Mouse (Mus musculus) MN1 (cell line): ENCODE data around the gene Cyren.
A peak's percentile ranks its signal among the peaks of the same experiment; 100 is the strongest.

Experiments used
- DNase-seq: peaks from one replicate; pipeline ENCODE4 v3.0.0-alpha.2; 2016; ENCODE audit warnings: low spot score

Cyren gene

DNA sequence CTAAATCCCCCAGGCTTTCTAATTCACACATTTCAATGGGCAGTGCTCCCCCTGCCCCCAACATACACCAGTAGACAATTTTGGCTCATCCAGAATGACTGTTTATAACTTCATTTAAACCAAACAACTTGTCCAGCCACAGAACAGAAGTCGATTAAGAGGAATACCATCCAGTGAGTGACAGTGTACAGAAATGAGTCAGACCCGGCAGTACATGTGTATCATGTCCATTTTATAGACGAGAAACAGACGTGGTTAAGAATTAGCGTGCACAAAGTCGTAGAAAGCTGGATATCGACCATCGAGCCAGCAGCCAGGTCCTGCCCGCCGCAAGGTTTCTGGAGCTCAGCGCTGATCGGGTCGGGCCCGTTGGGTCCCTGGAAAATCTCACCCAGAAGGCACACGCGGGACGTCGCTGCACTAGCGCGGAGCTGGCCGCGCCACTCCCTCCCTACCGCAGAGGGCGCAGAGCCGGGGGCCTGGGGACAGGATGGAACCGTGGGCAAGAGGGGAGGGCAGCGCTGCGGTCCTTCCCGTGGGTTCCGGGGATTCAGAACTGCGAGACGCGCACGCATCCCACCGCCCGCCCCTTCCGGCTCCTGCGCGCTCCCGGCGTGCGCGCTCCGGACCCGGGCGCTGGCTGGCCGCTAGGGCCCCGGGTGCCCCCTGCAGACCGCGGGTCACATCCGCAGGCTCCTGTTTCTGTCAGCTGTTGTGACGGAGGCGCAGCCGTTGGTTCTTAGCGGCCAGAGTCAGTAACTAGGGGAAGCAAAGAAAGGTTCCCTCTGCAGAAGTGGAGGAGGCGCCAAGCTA is at the start of gene Cyren:
TSS of gene Cyren (minus strand) at position 552 of the 813 bp plus-strand sequence.
- DNase-seq: peak; percentile 94

DNA sequence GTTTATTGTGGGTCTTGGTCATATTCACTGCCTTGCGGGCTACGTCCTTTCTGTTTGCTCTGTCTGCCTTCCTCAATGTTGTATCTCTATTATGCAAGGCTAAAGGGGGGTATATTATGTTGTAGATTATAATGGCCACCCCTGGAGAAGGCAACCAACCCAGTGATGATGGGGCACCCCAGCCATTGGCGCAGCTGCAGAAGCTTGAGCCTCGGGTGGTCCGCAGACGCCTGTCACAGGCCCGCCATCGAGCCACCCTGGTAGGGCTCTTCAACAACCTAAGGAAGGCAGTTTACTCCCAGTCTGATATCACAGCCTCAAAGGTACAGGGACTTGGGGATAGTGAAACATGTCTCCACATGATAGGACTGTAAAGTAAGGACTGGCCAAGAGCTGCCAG is 49.7 kb upstream of the Cyren start:
- DNase-seq: no peak

- DNase-seq: peak; percentile 64
Measured at GRCm38 (mm10) chr6:34927156-34927555, 49.3 kb upstream of the Cyren start.

GRCm38 (mm10) chr6:34921941-34922340 is 44.1 kb upstream of the Cyren start:
- DNase-seq: peak; percentile 66

- no peak for DNase-seq
Measured at GRCm38 (mm10) chr6:34920631-34921030, 42.8 kb upstream of the Cyren start.

GRCm38 (mm10) chr6:34919956-34920355 is 42.1 kb upstream of the Cyren start, which contains the start of gene Stra8:
Stra8 (plus strand) TSS chr6:34920163.
- DNase-seq: no peak

DNA sequence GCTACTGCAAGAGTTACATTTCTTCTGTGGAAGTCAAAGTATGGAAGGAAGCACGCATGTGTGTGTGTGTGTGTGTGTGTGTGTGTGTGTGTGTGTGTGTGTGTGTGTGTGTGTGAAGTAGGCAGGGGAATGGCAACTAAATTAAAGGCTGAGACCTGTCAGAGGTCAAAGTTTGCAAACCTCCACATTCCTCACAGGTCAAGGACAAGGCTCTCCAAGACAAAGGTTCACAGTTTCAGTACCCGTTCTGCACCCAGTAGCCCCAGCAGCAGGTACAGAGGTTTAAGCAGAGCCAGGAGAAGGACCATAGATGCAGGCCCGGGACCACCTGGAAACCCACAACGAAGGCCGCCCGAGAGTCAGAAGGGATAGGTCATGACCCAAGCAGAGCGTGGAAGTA is 41.3 kb upstream of the Cyren start:
- DNase-seq: no peak

DNA sequence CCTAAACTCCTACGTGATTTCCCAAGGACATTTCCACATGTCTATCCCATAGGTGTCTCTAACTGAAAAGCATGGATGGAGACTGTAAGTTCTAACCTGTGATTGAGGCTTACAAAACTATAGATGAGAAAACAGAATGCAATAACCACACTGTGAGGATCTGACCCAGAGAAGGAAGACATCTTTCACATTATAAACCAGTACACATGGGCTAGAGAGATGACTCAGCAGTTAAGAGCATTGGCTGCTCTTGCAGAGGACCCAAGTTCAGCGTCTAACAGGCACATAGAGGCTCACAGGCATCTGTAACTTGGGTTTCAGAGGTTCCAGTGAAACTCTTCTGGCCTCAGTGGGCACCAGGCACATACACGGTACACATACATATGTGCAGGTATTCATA is 36.6 kb upstream of the Cyren start:
- DNase-seq: no peak

DNA sequence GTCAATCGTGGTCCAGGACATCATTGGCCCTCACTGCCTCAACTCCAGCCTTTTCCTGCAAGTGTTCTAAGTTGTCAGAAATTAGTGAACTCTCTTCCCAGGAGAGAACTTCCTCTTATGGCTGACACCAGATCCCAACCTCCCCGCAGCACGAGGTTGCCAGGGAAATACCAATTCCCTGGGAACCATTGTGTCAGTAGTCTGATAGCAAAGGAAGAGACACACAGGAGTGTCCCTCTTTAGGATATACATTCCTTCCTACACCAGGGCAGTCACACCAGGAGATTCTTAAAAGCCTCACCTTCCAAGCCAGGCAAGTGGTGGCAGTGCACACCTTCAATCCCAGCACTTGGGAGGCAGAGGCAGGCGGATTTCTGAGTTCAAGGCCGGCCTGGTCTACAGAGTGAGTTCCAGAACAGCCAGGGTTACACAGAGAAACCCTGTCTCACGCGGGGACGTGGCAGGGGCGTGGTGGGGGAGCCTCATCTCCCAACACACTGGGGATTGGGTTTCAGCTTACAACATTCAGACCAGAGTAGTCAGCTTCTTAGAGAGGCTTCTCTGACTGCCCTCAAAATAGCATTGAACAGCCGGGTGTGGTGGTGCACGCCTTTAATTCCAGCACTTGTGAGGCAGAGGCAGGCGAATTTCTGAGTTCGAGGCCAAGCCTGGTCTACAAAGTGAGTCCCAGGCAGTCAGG is 35.6 kb upstream of the Cyren start:
- no peak for DNase-seq

GRCm38 (mm10) chr6:34910371-34911219 is 32.7 kb upstream of the Cyren start, which contains the start of gene Wdr91:
Wdr91 (minus strand) TSS chr6:34910876.
- peak; percentile 92 for DNase-seq

DNA sequence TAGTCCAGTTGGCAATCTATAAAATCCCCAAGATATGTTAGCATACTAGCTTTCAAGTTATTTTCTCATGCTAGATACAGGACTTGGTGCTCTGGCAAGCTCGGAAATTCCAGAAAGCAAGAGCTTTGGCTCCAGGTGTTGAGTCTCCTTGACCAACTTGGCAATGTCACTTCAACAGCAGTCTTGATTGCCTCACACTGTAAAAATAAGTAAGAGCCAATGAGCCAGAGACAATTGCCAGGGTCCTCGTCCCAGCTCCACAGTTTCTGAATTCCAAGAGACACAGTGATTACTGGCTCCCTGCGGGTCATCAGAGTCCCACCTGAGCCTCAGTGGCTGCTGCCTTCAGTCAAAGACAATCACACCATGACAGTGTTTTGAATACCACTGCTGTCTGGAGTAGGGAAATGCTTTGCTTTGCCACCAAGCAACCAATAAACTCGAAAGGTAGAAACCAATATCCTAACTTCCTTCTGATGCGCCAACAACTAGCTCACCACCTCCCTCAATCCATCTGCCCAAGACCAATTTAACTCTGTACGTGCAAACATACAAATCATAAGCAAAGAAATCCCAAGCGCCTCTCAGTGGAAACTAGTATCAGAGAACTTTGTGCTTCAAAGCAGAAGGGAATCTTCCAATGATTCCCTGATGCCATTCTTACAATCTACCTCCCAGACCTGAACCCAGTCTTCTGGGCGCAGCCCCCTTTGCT is 31.9 kb upstream of the Cyren start:
- DNase-seq: no peak

DNA sequence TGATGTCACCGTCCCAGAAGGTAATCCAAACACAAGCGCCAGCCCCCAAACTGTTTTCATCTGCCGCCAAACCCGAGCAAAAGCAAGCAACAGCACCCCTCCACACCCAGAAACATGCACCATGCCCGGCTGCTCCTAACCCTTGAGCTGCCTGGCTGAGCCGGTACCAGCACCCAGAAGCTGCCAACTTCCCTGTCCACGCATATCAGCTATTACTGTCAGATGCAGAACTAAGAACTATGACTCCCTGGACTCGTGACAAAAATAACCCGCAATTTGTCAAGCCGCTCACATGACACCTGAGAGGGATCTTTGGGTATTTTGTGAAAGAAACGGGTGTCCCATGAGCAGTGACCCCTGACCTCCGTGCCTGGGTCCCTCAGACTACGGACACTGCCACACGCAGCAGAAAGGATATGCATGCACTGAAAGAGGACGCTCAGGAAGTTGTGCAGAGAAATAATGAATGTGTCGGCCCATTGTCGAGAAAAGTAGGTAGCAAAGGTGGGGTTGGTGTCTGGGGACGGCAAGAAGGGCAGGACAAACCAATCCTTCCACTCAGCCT is 29.9 kb upstream of the Cyren start:
- DNase-seq: no peak

- no peak for DNase-seq
Measured at GRCm38 (mm10) chr6:34907121-34907614, 29.3 kb upstream of the Cyren start.

GRCm38 (mm10) chr6:34906661-34907060 is 28.8 kb upstream of the Cyren start:
- no peak for DNase-seq

- no peak for DNase-seq
Measured at GRCm38 (mm10) chr6:34906125-34906524, 28.3 kb upstream of the Cyren start.

- DNase-seq: no peak
Measured at GRCm38 (mm10) chr6:34904361-34904760, 26.5 kb upstream of the Cyren start.

DNA sequence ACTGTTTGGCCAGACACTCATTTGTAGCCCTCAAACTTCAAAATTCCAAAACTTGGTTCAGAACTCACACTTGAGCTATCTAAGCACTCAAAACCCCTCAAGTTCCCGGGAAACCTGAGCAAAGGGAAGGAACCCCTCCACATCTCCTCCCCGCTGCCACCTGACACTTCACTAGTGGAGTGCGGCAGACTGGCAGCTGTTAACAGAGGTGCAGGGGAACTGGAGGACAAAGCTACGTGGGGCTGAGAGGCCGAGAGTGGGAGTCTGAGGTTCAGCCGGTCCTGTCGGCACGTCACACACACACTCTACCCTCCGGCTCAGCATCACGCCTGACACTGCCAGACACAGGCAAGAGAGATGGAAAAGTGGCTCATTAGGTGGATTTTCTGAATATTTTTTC is 26.0 kb upstream of the Cyren start:
- DNase-seq: no peak

GRCm38 (mm10) chr6:34903441-34903840 is 25.6 kb upstream of the Cyren start:
- DNase-seq: no peak

DNA sequence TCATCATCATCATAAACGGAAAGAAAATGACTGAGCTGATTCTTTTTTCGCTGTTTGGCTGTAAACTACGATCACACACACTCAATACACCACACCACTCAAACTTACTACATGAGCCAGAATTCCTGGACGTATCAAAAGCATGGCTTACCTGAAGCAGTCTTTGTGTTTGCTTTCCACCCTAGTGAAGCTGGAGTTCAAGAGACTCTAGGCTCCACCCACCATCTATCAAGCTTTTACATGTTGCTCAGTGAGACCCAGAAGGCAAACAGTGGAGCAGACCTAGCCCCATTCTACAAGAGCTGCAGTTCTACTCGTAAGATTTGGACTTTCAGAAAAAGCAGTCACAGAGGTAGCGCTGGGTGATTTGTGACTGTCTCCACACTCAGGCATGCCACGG is 24.7 kb upstream of the Cyren start:
- no peak for DNase-seq

DNA sequence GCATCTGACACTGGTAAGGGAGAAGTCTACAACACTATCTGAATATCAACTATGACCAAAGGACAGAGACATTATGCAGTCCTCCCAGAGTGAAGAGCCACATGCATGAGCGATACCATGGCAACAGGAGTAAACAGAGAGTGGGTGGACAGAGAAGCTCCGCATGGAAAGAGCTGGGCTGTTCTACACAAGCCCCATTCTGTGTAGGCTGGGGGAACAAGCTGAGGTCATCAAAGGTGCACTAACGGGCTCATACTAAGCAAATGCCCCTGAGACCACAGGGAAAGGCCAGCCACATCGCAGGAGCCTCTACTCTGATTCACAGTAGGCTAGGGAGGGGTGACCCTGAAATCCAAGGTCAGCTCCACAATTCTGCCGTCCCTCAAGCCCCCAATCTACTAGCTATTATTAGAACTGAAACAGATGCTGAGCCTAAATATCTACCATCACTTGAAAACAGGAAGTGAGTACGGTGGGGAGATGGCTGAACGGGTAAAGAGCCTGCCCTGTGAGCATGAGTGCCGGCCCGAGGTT is 24.1 kb upstream of the Cyren start:
- peak; percentile 62 for DNase-seq

DNA sequence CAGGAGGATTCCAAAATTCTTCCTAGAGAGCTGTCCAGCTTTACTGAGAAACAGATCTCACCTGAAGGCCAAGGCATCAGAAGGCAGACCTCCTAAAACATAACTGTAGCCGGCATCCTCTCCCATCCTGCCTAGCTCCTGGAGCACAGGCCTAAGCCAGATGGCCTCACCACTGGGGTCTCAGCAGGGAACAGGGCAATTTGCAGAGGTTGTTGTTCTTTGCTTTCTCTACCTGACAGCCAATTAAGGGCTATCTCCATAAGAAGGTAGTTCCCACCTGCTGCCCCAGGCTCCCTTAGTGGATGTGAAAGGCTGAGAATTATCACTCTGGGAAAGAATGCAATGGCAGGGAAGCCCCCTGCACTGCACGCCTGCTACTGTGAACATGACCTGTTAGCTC is 23.1 kb upstream of the Cyren start:
- no peak for DNase-seq
